Mouse (Mus musculus): ENCODE measurements around the gene Clcnkb. TPM values are rescaled to one million over a fixed set of nuclear protein-coding genes. Genes with fewer than 3 reads are reported as not detected.

The Clcnkb gene
- total RNA-seq, 2 experiments from 2014 or later = 0.36 to 0.57 TPM

Other genes with a start within 250 kb of the Clcnkb start
- 1 to 10 TPM in 1 of 2 experiments, under 1 TPM in 1; 0.52 to 1.2 TPM for gene Rsg1, start 202.1 kb downstream of the Clcnkb start, total RNA-seq (2021)
- 10 to 100 TPM; 28.3 to 31.3 TPM for gene Arhgef19, start 176.5 kb downstream of the Clcnkb start, total RNA-seq (2021)
- 1 to 10 TPM; 6.2 to 6.6 TPM for gene Epha2, start 114.8 kb downstream of the Clcnkb start, total RNA-seq (2021)
- gene Fam131c, start 47.8 kb downstream of the Clcnkb start, total RNA-seq (2021) = 1 to 10 TPM; 3.1 to 3.7 TPM
- gene Clcnka, start 17.3 kb downstream of the Clcnkb start, total RNA-seq (2021) = not detected
- gene Hspb7, start 4.8 kb upstream of the Clcnkb start, total RNA-seq (2021) = 1,000 to 10,000 TPM; 1,275 to 1,343 TPM
- 1 to 10 TPM; 1.2 TPM for gene Srarp, start 20.1 kb upstream of the Clcnkb start, total RNA-seq (2021)
- gene Zbtb17, start 28.6 kb upstream of the Clcnkb start, total RNA-seq (2021) = 10 to 100 TPM; 25.5 to 26.5 TPM
- gene Spen, start 122.6 kb upstream of the Clcnkb start, total RNA-seq (2021) = 10 to 100 TPM; 27.0 to 28.6 TPM
- 100 to 1,000 TPM; 233 to 291 TPM for gene Fblim1, start 190.1 kb upstream of the Clcnkb start, total RNA-seq (2021)
- 10 to 100 TPM; 18.7 to 20.7 TPM for gene Tmem82, start 202.6 kb upstream of the Clcnkb start, total RNA-seq (2021)
- gene Slc25a34, start 207.8 kb upstream of the Clcnkb start, total RNA-seq (2021) = 100 to 1,000 TPM; 109 to 132 TPM
- gene Plekhm2, start 248.9 kb upstream of the Clcnkb start, total RNA-seq (2021) = 100 to 1,000 TPM; 100 to 102 TPM

Data from heart, adult 18-20 months (tissue).